Mouse (Mus musculus): ENCODE results near the gene Zzz3.

DNA sequence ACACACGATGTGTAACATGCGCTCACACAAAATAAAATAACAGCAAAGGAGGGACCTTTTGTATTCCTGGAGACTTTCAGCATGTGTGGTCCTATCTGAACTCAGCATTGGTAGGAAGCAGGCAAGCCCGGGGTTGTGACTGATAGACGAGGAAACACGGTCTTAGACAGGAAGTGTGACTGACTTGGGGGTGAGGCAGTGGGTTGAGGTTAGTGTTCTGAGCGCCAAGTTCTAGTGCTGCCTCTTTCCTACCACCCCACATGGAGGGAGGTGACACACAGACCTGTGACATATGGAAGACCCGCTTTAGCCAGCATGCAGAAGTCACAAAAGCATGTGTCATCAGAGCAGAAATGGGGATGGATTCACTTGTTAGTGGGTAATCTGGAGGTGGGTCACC, 114.0 kb downstream of the Zzz3 start:
- no peak for TF ChIP-seq CTCF (IDR thresholded peaks at IDR 0.05; ENCODE audit: borderline replicate concordance, control insufficient read depth, extremely low read depth, insufficient read depth, low read length, poor library complexity)
- no peak for TF ChIP-seq POLR2A (IDR thresholded peaks at IDR 0.05; ENCODE audit: control insufficient read depth, extremely low read depth, insufficient read depth, low read length, poor library complexity)
